Mouse (Mus musculus): ENCODE measurements around the gene Acp4.

GRCm38 (mm10) chr7:44241163-44241562, 16.0 kb downstream of the Acp4 start:
- TF ChIP-seq ZC3H11A (IDR thresholded peaks at IDR 0.05; ENCODE audit: low read depth, low read length) (no peak), TBP (conservative IDR thresholded peaks at IDR 0.05; ENCODE audit: low read depth, low read length) (no peak), CHD2 (IDR thresholded peaks at IDR 0.05; ENCODE audit: low read length) (no peak), CTCF (conservative IDR thresholded peaks at IDR 0.05 in 1 of 2, IDR thresholded peaks at IDR 0.05 in 1 of 2; ENCODE audit: low read depth in 2 of 2, low read length in 2 of 2) (peak in 1 of 2 experiments; percentile 31; a peak in 1 of 4 replicates), POLR2A (IDR thresholded peaks at IDR 0.05; ENCODE audit: low read depth, low read length) (no peak)
